Mouse (Mus musculus): ENCODE results near the gene Hist1h2ad. TPM values are rescaled to one million over a fixed set of nuclear protein-coding genes. Genes with fewer than 3 reads are reported as not detected.
"Not testable (repeated sequence)": the region's sequence is repeated elsewhere in the genome, so short reads cannot be mapped to it uniquely, and the experiment has no call there.

The Hist1h2ad gene
- polyA plus RNA-seq, 1 experiment from 2014 or later: 2.6 TPM

- under 1% methylated on average over 20 of the region's 20 CpGs for WGBS (ENCODE audit: insufficient replicate concordance)
- H3K9ac ChIP-seq (replicated peaks): peak overlapping the region; percentile 87
Measured at GRCm38 (mm10) chr13:23530181-23530900, 43.8 kb upstream of the Hist1h2ad start.

GRCm38 (mm10) chr13:23530901-23531875, 43.0 kb upstream of the Hist1h2ad start, which contains the start of gene Hist1h4h:
Hist1h4h (plus strand) TSS chr13:23531050.
- peak within 1 kb of the TSS; percentile 80 for H3K4me2 ChIP-seq (ENCODE audit: low read depth, low read length)
- H3K9me3 ChIP-seq (ENCODE audit: low read length): no peaks in the 10 kb centered on the region
- no peak for TF ChIP-seq CTCF (IDR thresholded peaks at IDR 0.05; ENCODE audit: low read depth)
- TF ChIP-seq EP300 (IDR thresholded peaks at IDR 0.05; ENCODE audit: low read depth): peak; percentile 92
- peak within 1 kb of the TSS; percentile 99 for H3K27ac ChIP-seq (ENCODE audit: low read depth)
- peak within 1 kb of the TSS; percentile 66 for H3K4me3 ChIP-seq (ENCODE audit: low read depth, low read length)
- no peaks in the 10 kb centered on the region for H3K27me3 ChIP-seq (ENCODE audit: insufficient read depth, low read length)
- WGBS (ENCODE audit: insufficient replicate concordance): under 1% methylated on average over 54 of the region's 70 CpGs
- H3K36me3 ChIP-seq (replicated peaks; ENCODE audit: insufficient read depth, low read length): no peaks in the 10 kb centered on the region
- peak; percentile 95 for DNase-seq
- peak within 1 kb of the TSS; percentile 87 for H3K9ac ChIP-seq (replicated peaks)
- ATAC-seq: peak; percentile 60
- H3K4me1 ChIP-seq (ENCODE audit: insufficient read depth): peaks cover 19% of the 10 kb centered on the region

More at GRCm38 (mm10) chr13:23530181-23530900, 43.8 kb upstream of the Hist1h2ad start:
- H3K9me3 ChIP-seq (ENCODE audit: low read length): no peaks in the 10 kb centered on the region
- no peak for TF ChIP-seq EP300 (IDR thresholded peaks at IDR 0.05; ENCODE audit: low read depth)
- no peak for TF ChIP-seq CTCF (IDR thresholded peaks at IDR 0.05; ENCODE audit: low read depth)
- H3K27me3 ChIP-seq (ENCODE audit: insufficient read depth, low read length): no peaks in the 10 kb centered on the region
- H3K4me3 ChIP-seq (ENCODE audit: low read depth, low read length): peak overlapping the region; percentile 66
- peak; percentile 74 for DNase-seq
- peaks cover 26% of the 10 kb centered on the region for H3K4me1 ChIP-seq (ENCODE audit: insufficient read depth)
- ATAC-seq: no peak
- peak overlapping the region; percentile 99 for H3K27ac ChIP-seq (ENCODE audit: low read depth)
- peak overlapping the region; percentile 80 for H3K4me2 ChIP-seq (ENCODE audit: low read depth, low read length)
- H3K36me3 ChIP-seq (replicated peaks; ENCODE audit: insufficient read depth, low read length): no peaks in the 10 kb centered on the region

GRCm38 (mm10) chr13:23532262-23533075, 41.7 kb upstream of the Hist1h2ad start:
- Histone ChIP-seq H3K9ac (replicated peaks) (peak overlapping the region; percentile 87), H3K4me1 (ENCODE audit: insufficient read depth) (peaks cover 20% of the 10 kb centered on the region), H3K9me3 (ENCODE audit: low read length) (no peaks in the 10 kb centered on the region), H3K36me3 (replicated peaks; ENCODE audit: insufficient read depth, low read length) (no peaks in the 10 kb centered on the region), H3K4me3 (ENCODE audit: low read depth, low read length) (peak overlapping the region; percentile 66), H3K27me3 (ENCODE audit: insufficient read depth, low read length) (no peaks in the 10 kb centered on the region), H3K4me2 (ENCODE audit: low read depth, low read length) (peak overlapping the region; percentile 80), H3K27ac (ENCODE audit: low read depth) (peak overlapping the region; percentile 99)
- peak; percentile 38 for DNase-seq
- no peak for ATAC-seq
- TF ChIP-seq EP300 (IDR thresholded peaks at IDR 0.05; ENCODE audit: low read depth) (no peak), CTCF (IDR thresholded peaks at IDR 0.05; ENCODE audit: low read depth) (no peak)
- 16% methylated on average over 9 of the region's 9 CpGs for WGBS (ENCODE audit: insufficient replicate concordance)

- WGBS (ENCODE audit: insufficient replicate concordance): 0% methylated on average over 23 of the region's 53 CpGs
- peak within 1 kb of the TSS; percentile 99 for H3K27ac ChIP-seq (ENCODE audit: low read depth)
- DNase-seq (peak; percentile 83), ATAC-seq (peak; percentile 33)
- H3K9ac ChIP-seq (replicated peaks): peak within 1 kb of the TSS; percentile 87
- peak within 1 kb of the TSS; percentile 80 for H3K4me2 ChIP-seq (ENCODE audit: low read depth, low read length)
- not testable (repeated sequence) for H3K27me3 ChIP-seq (ENCODE audit: insufficient read depth, low read length); H3K9me3 ChIP-seq (ENCODE audit: low read length); H3K36me3 ChIP-seq (replicated peaks; ENCODE audit: insufficient read depth, low read length)
- H3K4me1 ChIP-seq (ENCODE audit: insufficient read depth): peaks cover 20% of the 10 kb centered on the region
- H3K4me3 ChIP-seq (ENCODE audit: low read depth, low read length): peak within 1 kb of the TSS; percentile 66
- peak; percentile 51; the same call in 1 of the 2 replicates for TF ChIP-seq EP300 (IDR thresholded peaks at IDR 0.05; ENCODE audit: low read depth)
Measured at GRCm38 (mm10) chr13:23533560-23534367, 40.4 kb upstream of the Hist1h2ad start, which contains the start of gene Hist1h2af. Hist1h2af (plus strand) TSS chr13:23533906.
